Mouse (Mus musculus) liver, adult 2 months (tissue): ENCODE data around the gene Kansl2. TPM values are rescaled to one million over a fixed set of nuclear protein-coding genes. Genes with fewer than 3 reads are reported as not detected.

Source experiments
- DNase-seq: peaks from one replicate; pipeline ENCODE4 v3.0.0-alpha.2; 2011; ENCODE audit warnings: low read depth, low spot score; ENCODE audit errors: extremely low read depth
- H3K27ac ChIP-seq: fragments of 200-500 bp; replicated peaks from 2 replicates; pipeline ENCODE4 v1.5.1; 2012; ENCODE audit warnings: low read depth, mild to moderate bottlenecking, control low read depth, inconsistent platforms, low read length; ENCODE audit not compliant: insufficient read depth
- H3K27me3 ChIP-seq: fragments of 200-500 bp; 2 replicates; pipeline ENCODE4 v1.6.1; 2012; ENCODE audit warnings: mild to moderate bottlenecking, moderate library complexity, low read length, inconsistent platforms; ENCODE audit not compliant: control insufficient read depth, insufficient read depth
- H3K36me3 ChIP-seq: fragments of 200-500 bp; 2 replicates; pipeline ENCODE4 v1.6.1; 2012; ENCODE audit warnings: low read length, inconsistent platforms; ENCODE audit not compliant: control insufficient read depth, insufficient read depth
- H3K4me1 ChIP-seq: fragments of 200-500 bp; 2 replicates; pipeline ENCODE4 v1.6.1; 2011; ENCODE audit warnings: low read length; ENCODE audit not compliant: control insufficient read depth, insufficient read depth
- H3K4me3 ChIP-seq: fragments of 200-500 bp; 2 replicates; pipeline ENCODE4 v1.5.1; 2011; ENCODE audit warnings: low read depth, mild to moderate bottlenecking, control low read depth, low read length, moderate library complexity; ENCODE audit not compliant: insufficient read depth
- H3K79me2 ChIP-seq: fragments of 200-500 bp; 2 replicates; pipeline ENCODE4 v1.6.1; 2012; ENCODE audit warnings: inconsistent platforms, mild to moderate bottlenecking, low read length, moderate library complexity; ENCODE audit not compliant: control insufficient read depth, insufficient read depth
- H3K9ac ChIP-seq: fragments of 200-500 bp; 2 replicates; pipeline ENCODE4 v1.6.1; 2012; ENCODE audit warnings: low read depth, mild to moderate bottlenecking, control low read depth, inconsistent platforms, low read length
- CTCF ChIP-seq: fragments of 200-500 bp; IDR thresholded peaks from 2 replicates; pipeline ENCODE4 v1.5.1; 2011; ENCODE audit warnings: low read depth, low read length, control low read depth
- POLR2A ChIP-seq: fragments of 200-500 bp; IDR thresholded peaks from 2 replicates; pipeline ENCODE4 v1.6.1; 2011; ENCODE audit warnings: low read length, control low read depth; ENCODE audit not compliant: insufficient read depth; ENCODE audit errors: extremely low read depth
- WGBS: fragments of 180-500 bp; shearing (Covaris S2); methylation state at CpG from one replicate; pipeline ENCODE4 v1.1.7; 2018; 5-methylcytosine and 5-hydroxymethylcytosine counted together
- polyA plus RNA-seq: library from polyadenylated mRNA; depleted of rRNA; stranded (reverse); fragments of >200 nt; gene quantifications from 2 replicates; pipeline ENCODE4 v1.2.3, GENCODE M21; 2012
- total RNA-seq: library from RNA; depleted of rRNA; stranded (reverse); fragments of >200 nt; gene quantifications from 2 replicates; pipeline ENCODE4 v1.2.3, GENCODE M21; 2014

Kansl2 gene
- total and polyA plus RNA-seq, 2 experiments, result 17.9 to 21.9 TPM

GRCm38 (mm10) chr15:98566973-98567277, 32.9 kb upstream of the Kansl2 start:
- WGBS, result 0% methylated on average over 15 of the region's 15 CpGs
- Histone ChIP-seq H3K79me2 (peaks cover 17% of the 10 kb centered on the region; the same call in 1 of the 2 replicates), H3K4me1 (peaks cover 11% of the 10 kb centered on the region), H3K36me3 (no peaks in the 10 kb centered on the region), H3K4me3 (peak overlapping the region; percentile 92), H3K9ac (peak overlapping the region; percentile 93), H3K27me3 (no peaks in the 10 kb centered on the region), H3K27ac (peak overlapping the region; percentile 80)
- no peak for DNase-seq
- no peak for TF ChIP-seq CTCF

- peaks cover 10% of the 10 kb centered on the region; the same call in 1 of the 2 replicates for H3K79me2 ChIP-seq
- 87% methylated on average over 5 of the region's 5 CpGs for WGBS
- no peak for TF ChIP-seq POLR2A
- TF ChIP-seq CTCF, result no peak
These were observed 23.1 kb upstream of the Kansl2 start for GRCm38 (mm10) chr15:98557186-98557585.

GRCm38 (mm10) chr15:98555881-98556280, 21.8 kb upstream of the Kansl2 start:
- Histone ChIP-seq H3K4me3 (no peak overlapping the region), H3K9ac (no peak overlapping the region), H3K79me2 (peaks cover 10% of the 10 kb centered on the region; the same call in 1 of the 2 replicates), H3K36me3 (peaks cover 45% of the 10 kb centered on the region), H3K27me3 (no peaks in the 10 kb centered on the region), H3K27ac (no peak overlapping the region), H3K4me1 (no peaks in the 10 kb centered on the region)
- WGBS, result 81% methylated on average over 4 of the region's 4 CpGs
- DNase-seq, result no peak
- TF ChIP-seq CTCF, result no peak
- no peak for TF ChIP-seq POLR2A

More at GRCm38 (mm10) chr15:98557186-98557585, 23.1 kb upstream of the Kansl2 start:
- Histone ChIP-seq H3K27me3 (no peaks in the 10 kb centered on the region), H3K4me1 (0 out of 2 replicates have a peak, but pooled peaks cover 3% of the 10 kb centered on the region), H3K9ac (no peak overlapping the region), H3K27ac (no peak overlapping the region), H3K36me3 (peaks cover 37% of the 10 kb centered on the region), H3K4me3 (no peak overlapping the region)
- no peak for DNase-seq

GRCm38 (mm10) chr15:98552758-98553157, 18.7 kb upstream of the Kansl2 start:
- H3K4me1 ChIP-seq, result no peaks in the 10 kb centered on the region
- no peak overlapping the region for H3K9ac ChIP-seq
- TF ChIP-seq CTCF, result no peak
- TF ChIP-seq POLR2A, result no peak
- H3K79me2 ChIP-seq, result peaks cover 5% of the 10 kb centered on the region; the same call in 1 of the 2 replicates
- no peak for DNase-seq
- H3K27ac ChIP-seq, result no peak overlapping the region
- H3K27me3 ChIP-seq, result no peaks in the 10 kb centered on the region
- no peak overlapping the region for H3K4me3 ChIP-seq
- WGBS, result 95% methylated on average over 2 of the region's 2 CpGs
- peaks cover 49% of the 10 kb centered on the region for H3K36me3 ChIP-seq

GRCm38 (mm10) chr15:98546843-98547242, 12.8 kb upstream of the Kansl2 start:
- Histone ChIP-seq H3K79me2 (0 out of 2 replicates have a peak, but pooled peaks cover 2% of the 10 kb centered on the region), H3K27me3 (no peaks in the 10 kb centered on the region), H3K9ac (no peak overlapping the region), H3K36me3 (peaks cover 69% of the 10 kb centered on the region), H3K4me3 (no peak overlapping the region), H3K4me1 (no peaks in the 10 kb centered on the region), H3K27ac (no peak overlapping the region)
- TF ChIP-seq POLR2A, result no peak
- no peak for TF ChIP-seq CTCF
- WGBS, result 94% methylated on average over 5 of the region's 5 CpGs
- DNase-seq, result no peak

- Histone ChIP-seq H3K4me3 (no peak overlapping the region), H3K27me3 (no peaks in the 10 kb centered on the region), H3K9ac (no peak overlapping the region), H3K36me3 (peaks cover 62% of the 10 kb centered on the region), H3K79me2 (0 out of 2 replicates have a peak, but pooled peaks cover 2% of the 10 kb centered on the region), H3K27ac (no peak overlapping the region), H3K4me1 (no peaks in the 10 kb centered on the region; the same call in 1 of the 2 replicates)
- TF ChIP-seq POLR2A (no peak), CTCF (no peak)
- WGBS, result 93% methylated on average over 3 of the region's 3 CpGs
- DNase-seq, result no peak
These were observed 11.1 kb upstream of the Kansl2 start for GRCm38 (mm10) chr15:98545151-98545550.
